ENCODE assay signal across 8 mouse cellular contexts in genomic region chr7:45053117-45053930, GRCm38 (mm10). TPM values are rescaled to one million over a fixed set of nuclear protein-coding genes. Genes with fewer than 3 reads are reported as not detected.
DNase-seq lines count a peak whose midpoint lies in the region; ATAC-seq and TF ChIP-seq lines count a peak whose summit lies in the region.

No protein-coding gene starts in this region.

- peak; percentile 61 for ATAC-seq in forebrain, postnatal 0 days
- peak; percentile 30 to 43 for ATAC-seq in hematopoietic stem cell, adult 5-6 weeks (replicated peaks in 1 of 2; ENCODE audit: insufficient read depth in 1 of 2, low FRiP score in 2 of 2, low TSS enrichment in 1 of 2, low read depth in 1 of 2, poor library complexity in 2 of 2, severe bottlenecking in 2 of 2)

- H3K36me3 ChIP-seq in ES-E14 (ENCODE audit: control insufficient read depth, insufficient read depth, low read length, poor library complexity, severe bottlenecking) = peaks cover 16% of the 10 kb centered on the region
- peaks cover 20% of the 10 kb centered on the region for H3K36me3 ChIP-seq in forebrain, postnatal 0 days (ENCODE audit: insufficient read depth)

- no peak for TF ChIP-seq CTCF in forebrain, postnatal 0 days (IDR thresholded peaks at IDR 0.05; ENCODE audit: low read depth)

- peaks cover 0 to 17% of the 10 kb centered on the region in 2 experiments; a peak in 2 of 4 replicates for H3K4me1 ChIP-seq in ES-E14 (ENCODE audit: control insufficient read depth in 2 of 2, insufficient read depth in 2 of 2, low read length in 2 of 2, poor library complexity in 1 of 2)
- H3K4me1 ChIP-seq in forebrain, postnatal 0 days (ENCODE audit: insufficient read depth) = no peaks in the 10 kb centered on the region; the same call in 1 of the 2 replicates

- H3K9me3 ChIP-seq in ES-E14 (ENCODE audit: control insufficient read depth, insufficient read depth, low read depth, low read length) = no peaks in the 10 kb centered on the region
- no peaks in the 10 kb centered on the region for H3K9me3 ChIP-seq in forebrain, postnatal 0 days (ENCODE audit: low read length)

- under 1% methylated on average over 38 of the region's 59 CpGs for WGBS in forebrain, postnatal 0 days

- no peaks in the 10 kb centered on the region for H3K27me3 ChIP-seq in forebrain, postnatal 0 days (ENCODE audit: insufficient read depth, low read length)

- H3K27ac ChIP-seq in ES-E14 (ENCODE audit: insufficient read depth, low read depth, low read length, poor library complexity, severe bottlenecking) = peak overlapping the region; percentile 96
- H3K27ac ChIP-seq in forebrain, postnatal 0 days (ENCODE audit: low read depth, low read length) = peak overlapping the region; percentile 96

- H3K9ac ChIP-seq in ES-E14 (ENCODE audit: insufficient read depth, low read depth, low read length, poor library complexity, severe bottlenecking) = peak overlapping the region; percentile 92
- H3K9ac ChIP-seq in forebrain, postnatal 0 days = peak overlapping the region; percentile 96

- in situ Hi-C loops in ES-E14 (cut with MboI; ENCODE audit: low sequenced_read_pairs in 2 of 2, unreplicated experiment in 2 of 2) = no loop called here

- peak overlapping the region; percentile 89 for H3K4me2 ChIP-seq in forebrain, postnatal 0 days (ENCODE audit: low read depth)

- H3K4me3 ChIP-seq in ES-E14 (ENCODE audit: insufficient read depth in 1 of 2, low read depth in 1 of 2, low read length in 2 of 2, poor library complexity in 1 of 2, severe bottlenecking in 1 of 2) = peak overlapping the region; percentile 97 to 99
- H3K4me3 ChIP-seq in forebrain, postnatal 0 days (ENCODE audit: low read depth, low read length) = peak overlapping the region; percentile 77

- peak; percentile 27 for DNase-seq in ES-E14 (ENCODE audit: low read depth, low spot score)
- DNase-seq in c-Kit-positive CD71-positive TER-119-negative erythroid progenitor cells, embryonic 14.5 days (ENCODE audit: low read depth) = peak; percentile 49
- DNase-seq in forebrain, postnatal 0 days = peak; percentile 88
- peak; percentile 79 to 83 for DNase-seq in layer of hippocampus, postnatal 14 days (ENCODE audit: low spot score in 2 of 2)
- DNase-seq in lung, postnatal 10 days = peak; percentile 81
- peak; percentile 65 for DNase-seq in ovary, postnatal 14 days (ENCODE audit: low spot score)
- peak; percentile 82 for DNase-seq in thymus, postnatal 0 days (ENCODE audit: low spot score)

TF ChIP-seq in ES-E14, 5 proteins besides CTCF, POLR2A, EP300 and RAD21:
- TF ChIP-seq HCFC1 (IDR thresholded peaks at IDR 0.05; ENCODE audit: borderline replicate concordance, insufficient read depth, low read length) = no peak
- peak; percentile 93 for TF ChIP-seq ZNF384 (IDR thresholded peaks at IDR 0.05; ENCODE audit: low read depth, low read length)
- no peak for TF ChIP-seq ZC3H11A (IDR thresholded peaks at IDR 0.05; ENCODE audit: borderline replicate concordance, low read depth, low read length)

RNA-seq across cellular contexts. Expression of gene Prr12, which starts 0.6 kb away (rescaled TPM):
- total RNA-seq in ES-E14 (2012; rRNA removed) = 32.3 and 37.5 TPM in 2 replicates
- 12.6 and 14.0 TPM in 2 replicates for total RNA-seq in forebrain, postnatal 0 days (2014; rRNA removed)
- polyA plus RNA-seq in forebrain, postnatal 0 days (2015; fragmentation: Nextera tagmentation; extraction: Ambion mirVana) = 4.9 and 8.2 TPM in 2 replicates
- 3.9 and 4.6 TPM in 2 replicates for total RNA-seq in hematopoietic stem cell, adult 5-6 weeks (2017)
- 10 to 100 TPM; 67.3 to 67.9 TPM for total RNA-seq in layer of hippocampus, postnatal 14 days (2021)
- polyA plus RNA-seq in thymus, postnatal 0 days (2015; fragmentation: Nextera tagmentation; extraction: Ambion mirVana) = 7.6 and 9.0 TPM in 2 replicates

RNA-seq across cellular contexts. Expression of gene Nosip, which starts 8.9 kb away (rescaled TPM):
- total RNA-seq in ES-E14 (2012; rRNA removed) = 94.2 and 106 TPM in 2 replicates
- total RNA-seq in forebrain, postnatal 0 days (2014; rRNA removed) = 75.2 and 76.4 TPM in 2 replicates
- 74.3 and 75.2 TPM in 2 replicates for polyA plus RNA-seq in forebrain, postnatal 0 days (2015; fragmentation: Nextera tagmentation; extraction: Ambion mirVana)
- total RNA-seq in hematopoietic stem cell, adult 5-6 weeks (2017) = 56.2 and 72.8 TPM in 2 replicates
- total RNA-seq in layer of hippocampus, postnatal 14 days (2021) = 10 to 100 TPM; 49.2 to 55.4 TPM
- polyA plus RNA-seq in thymus, postnatal 0 days (2015; fragmentation: Nextera tagmentation; extraction: Ambion mirVana) = 84.4 and 86.3 TPM in 2 replicates

RNA-seq across cellular contexts. Expression of gene Prrg2, which starts 9.2 kb away (rescaled TPM):
- 9.8 and 11.4 TPM in 2 replicates for total RNA-seq in ES-E14 (2012; rRNA removed)
- 6.3 and 15.9 TPM in 2 replicates for total RNA-seq in forebrain, postnatal 0 days (2014; rRNA removed)
- polyA plus RNA-seq in forebrain, postnatal 0 days (2015; fragmentation: Nextera tagmentation; extraction: Ambion mirVana) = 14.9 and 15.1 TPM in 2 replicates
- total RNA-seq in hematopoietic stem cell, adult 5-6 weeks (2017) = 6.6 and 6.7 TPM in 2 replicates
- total RNA-seq in layer of hippocampus, postnatal 14 days (2021) = 1 to 10 TPM; 5.3 to 7.4 TPM
- polyA plus RNA-seq in thymus, postnatal 0 days (2015; fragmentation: Nextera tagmentation; extraction: Ambion mirVana) = 9.9 and 10.0 TPM in 2 replicates

RNA-seq across cellular contexts. Expression of gene Rras, which starts 35.6 kb away (rescaled TPM):
- total RNA-seq in ES-E14 (2012; rRNA removed) = 11.1 and 14.4 TPM in 2 replicates
- total RNA-seq in forebrain, postnatal 0 days (2014; rRNA removed) = 2.9 and 4.2 TPM in 2 replicates
- polyA plus RNA-seq in forebrain, postnatal 0 days (2015; fragmentation: Nextera tagmentation; extraction: Ambion mirVana) = 10.6 and 13.1 TPM in 2 replicates
- 1.9 and 9.0 TPM in 2 replicates for total RNA-seq in hematopoietic stem cell, adult 5-6 weeks (2017)
- 10 to 100 TPM; 12.1 to 16.2 TPM for total RNA-seq in layer of hippocampus, postnatal 14 days (2021)
- polyA plus RNA-seq in thymus, postnatal 0 days (2015; fragmentation: Nextera tagmentation; extraction: Ambion mirVana) = 35.8 and 37.0 TPM in 2 replicates

RNA-seq across cellular contexts. Expression of gene Scaf1, which starts 37.2 kb away (rescaled TPM):
- total RNA-seq in ES-E14 (2012; rRNA removed) = 39.0 and 39.2 TPM in 2 replicates
- 58.7 and 72.5 TPM in 2 replicates for total RNA-seq in forebrain, postnatal 0 days (2014; rRNA removed)
- polyA plus RNA-seq in forebrain, postnatal 0 days (2015; fragmentation: Nextera tagmentation; extraction: Ambion mirVana) = 43.4 and 50.0 TPM in 2 replicates
- total RNA-seq in hematopoietic stem cell, adult 5-6 weeks (2017) = 11.3 and 13.8 TPM in 2 replicates
- total RNA-seq in layer of hippocampus, postnatal 14 days (2021) = 100 to 1,000 TPM; 153 to 158 TPM
- 19.6 and 20.1 TPM in 2 replicates for polyA plus RNA-seq in thymus, postnatal 0 days (2015; fragmentation: Nextera tagmentation; extraction: Ambion mirVana)

Comparison
In these comparisons a context has a peak if more than half of its experiments do, and no peak if none do; other contexts are left out.
1. Peak in every context shown above with its lines: DNase-seq, ATAC-seq, H3K4me3 ChIP-seq and H3K27ac ChIP-seq.
2. DNase-seq: peak in every context shown above with its lines; median percentile 88 in forebrain, postnatal 0 days; 82 in thymus, postnatal 0 days; 81 in layer of hippocampus, postnatal 14 days; 81 in lung, postnatal 10 days; 65 in ovary, postnatal 14 days; 49 in c-Kit-positive CD71-positive TER-119-negative erythroid progenitor cells, embryonic 14.5 days; 27 in ES-E14.